Mouse (Mus musculus) layer of hippocampus, adult 11-12 months (tissue): ENCODE measurements at regions not wholly inside any gene's neighbourhood (a gene's known extent, or its start where the extent isn't known, plus 50 kb on each side); places are given as distances from the start of the nearest gene placed in this dataset.

Experiments
- DNase-seq: peaks from one replicate; pipeline ENCODE4 v3.0.0; 2022; ENCODE audit warnings: low spot score

DNA sequence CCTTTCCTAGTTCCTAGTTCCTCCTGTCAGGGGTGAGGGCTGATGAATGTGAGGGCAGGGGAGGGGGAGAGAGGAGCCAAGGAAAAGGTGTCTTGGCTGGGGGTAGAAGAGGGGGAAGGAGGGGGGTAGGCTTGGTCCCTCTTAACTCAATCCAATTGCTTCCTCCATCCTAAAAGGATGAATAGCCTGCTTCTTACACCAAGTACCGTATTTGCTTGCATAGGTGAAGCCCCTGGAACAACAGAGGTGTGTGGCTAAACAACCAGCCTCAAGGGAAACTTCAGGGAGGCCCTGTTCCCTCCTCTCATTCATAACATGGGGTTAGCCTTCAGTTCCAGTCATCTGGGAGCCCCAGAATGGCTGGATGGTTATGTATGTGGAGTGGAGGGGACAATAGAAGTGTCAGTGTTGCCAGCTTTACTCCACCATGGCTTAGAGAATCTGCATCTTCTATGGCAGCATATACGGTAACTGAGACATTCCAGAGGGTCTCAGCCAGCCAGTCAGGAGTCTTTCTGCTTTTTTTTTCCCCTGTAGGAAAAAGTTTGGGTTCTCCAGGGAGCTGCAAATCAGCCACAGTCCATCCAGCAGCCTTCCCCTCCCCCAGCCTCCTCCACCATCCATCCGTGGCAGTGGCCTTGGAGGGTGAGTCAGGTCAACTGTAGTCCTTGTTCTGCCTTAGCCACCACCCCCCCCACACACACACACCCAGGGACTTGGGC lies 100.2 kb upstream of the Ccnd2 start:
- no peak for DNase-seq

DNA sequence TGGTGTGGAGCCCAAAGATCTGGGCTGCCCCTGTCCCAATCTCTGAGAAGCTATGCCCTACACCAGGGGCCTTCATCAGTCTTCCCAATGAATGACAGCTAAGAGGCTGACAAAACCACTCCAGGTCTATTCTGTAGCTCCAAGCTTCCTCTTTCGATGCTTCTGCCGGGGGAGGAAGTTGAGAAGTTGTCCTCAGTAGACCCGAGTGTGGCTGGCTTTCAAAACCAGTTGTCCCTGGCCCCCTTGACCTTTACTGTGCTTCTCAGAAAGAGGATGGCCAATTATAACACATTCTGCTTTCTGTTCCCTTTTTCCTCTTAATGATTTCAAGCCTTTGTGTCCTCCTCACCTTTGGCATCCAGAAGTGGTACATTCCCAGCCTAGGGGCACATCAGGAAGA lies 101.9 kb upstream of the Ccnd2 start:
- peak; percentile 33 for DNase-seq

DNA sequence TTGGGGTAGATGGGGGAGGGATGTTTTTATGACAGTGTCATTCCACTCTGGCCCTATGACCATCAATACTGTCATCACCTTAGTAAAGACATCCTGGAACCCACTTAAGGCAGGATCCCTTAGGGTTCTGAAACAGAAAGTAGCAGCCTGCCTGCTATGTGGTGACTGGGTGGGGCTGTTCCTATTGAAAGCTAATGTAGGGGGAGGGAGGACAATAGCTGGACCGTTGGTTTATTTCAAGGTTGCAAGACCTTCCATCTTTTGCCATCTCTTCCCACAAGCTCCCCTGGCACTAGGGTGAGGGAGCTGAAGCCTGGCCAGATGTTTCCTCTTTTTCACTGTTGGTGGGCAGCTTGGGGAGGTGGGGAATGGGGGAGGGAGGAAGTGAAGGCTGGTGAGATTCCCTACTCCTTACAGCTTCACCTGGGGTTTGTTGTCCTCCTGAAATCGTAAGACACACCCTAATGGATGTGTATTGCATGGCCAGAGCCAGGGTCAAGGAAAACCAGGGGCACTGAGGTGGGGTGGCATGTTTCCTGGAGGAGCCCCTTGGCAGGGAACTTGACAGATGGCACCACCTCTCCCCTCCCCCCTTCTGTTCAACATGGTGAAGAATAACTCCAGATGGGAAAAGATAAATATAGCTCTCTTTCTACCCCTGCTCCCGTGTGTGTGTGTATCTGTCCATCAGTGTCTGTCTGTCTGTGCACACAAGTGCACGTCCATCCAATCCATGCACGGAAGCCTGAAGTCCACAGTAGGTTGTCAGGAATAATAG lies 112.1 kb upstream of the Ccnd2 start:
- DNase-seq: no peak

DNA sequence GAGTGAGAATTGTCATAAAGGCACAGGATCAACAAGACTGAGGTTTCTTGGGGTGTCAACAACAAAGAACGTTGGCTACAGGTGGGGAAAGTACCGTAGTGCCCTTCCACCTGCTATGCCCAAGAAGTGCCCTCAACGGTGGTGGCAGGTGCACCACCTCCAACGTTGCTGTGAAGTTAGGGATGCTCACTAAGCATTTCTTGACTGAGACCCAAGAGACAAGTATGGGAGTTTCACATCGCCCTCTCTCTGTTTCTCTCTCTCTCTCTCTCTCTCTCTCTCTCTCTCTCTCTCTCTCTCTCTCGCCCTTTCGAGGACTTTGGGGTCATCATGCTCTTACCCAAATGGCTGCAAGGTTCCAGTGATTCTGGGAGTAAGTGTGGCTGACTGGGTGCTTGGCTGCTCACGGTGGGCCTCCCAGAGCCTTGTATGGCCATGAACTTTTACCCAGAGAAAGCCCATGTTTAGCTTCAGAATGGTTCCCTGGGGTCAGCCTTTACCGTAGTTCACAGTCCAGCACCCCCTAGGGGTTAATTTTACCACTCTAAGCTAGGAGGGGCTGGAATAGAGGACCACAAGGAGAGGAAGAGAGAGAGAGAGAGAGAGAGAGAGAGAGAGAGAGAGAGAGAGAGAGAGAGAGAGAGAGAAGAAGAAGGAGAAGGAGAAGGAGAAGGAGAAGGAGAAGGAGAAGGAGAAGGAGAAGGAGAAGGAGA lies 113.2 kb upstream of the Ccnd2 start:
- DNase-seq: no peak

DNA sequence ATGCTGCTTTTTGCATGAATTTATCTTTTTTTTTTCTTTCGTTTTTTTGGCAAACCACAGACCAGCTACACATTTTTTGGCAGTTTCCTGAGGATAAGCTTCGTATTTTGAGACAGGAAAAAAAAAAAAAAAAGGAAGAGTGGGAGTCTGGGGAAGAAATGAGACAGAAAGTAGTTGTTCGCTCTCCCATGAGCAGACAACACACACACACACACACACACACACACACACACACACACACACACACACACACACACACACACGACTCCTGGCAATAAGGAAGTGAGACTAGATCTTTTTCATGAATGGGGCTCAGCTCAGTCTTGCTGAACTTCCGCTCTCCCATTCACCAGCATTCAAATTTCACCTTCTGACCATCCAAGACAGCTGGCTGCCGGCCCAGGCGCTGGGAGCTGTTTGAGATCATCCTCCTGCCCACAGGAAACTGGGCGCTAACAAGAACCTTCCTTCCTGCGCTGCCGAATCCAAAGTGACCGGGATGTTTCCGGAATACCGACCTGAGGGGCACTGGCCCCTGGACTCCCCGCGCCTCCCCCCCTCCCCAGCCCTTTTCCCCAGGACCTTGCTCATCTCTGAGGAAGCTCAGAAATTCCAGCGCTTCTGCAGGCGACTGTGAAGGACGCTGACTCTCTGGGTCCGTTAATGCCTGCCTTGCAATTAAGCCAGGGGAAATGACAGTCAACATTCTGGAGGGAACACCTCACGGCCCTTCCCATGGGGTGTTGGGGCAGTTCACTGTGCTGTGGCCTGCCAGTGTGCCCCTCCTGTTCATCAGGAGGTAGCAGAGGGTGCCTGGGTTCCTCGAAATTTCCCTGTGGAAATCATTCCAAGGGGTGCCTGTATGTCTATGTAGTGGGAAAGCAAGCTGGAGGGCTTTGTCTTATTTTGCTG lies 114.2 kb upstream of the Ccnd2 start:
- peak; percentile 71 for DNase-seq

DNA sequence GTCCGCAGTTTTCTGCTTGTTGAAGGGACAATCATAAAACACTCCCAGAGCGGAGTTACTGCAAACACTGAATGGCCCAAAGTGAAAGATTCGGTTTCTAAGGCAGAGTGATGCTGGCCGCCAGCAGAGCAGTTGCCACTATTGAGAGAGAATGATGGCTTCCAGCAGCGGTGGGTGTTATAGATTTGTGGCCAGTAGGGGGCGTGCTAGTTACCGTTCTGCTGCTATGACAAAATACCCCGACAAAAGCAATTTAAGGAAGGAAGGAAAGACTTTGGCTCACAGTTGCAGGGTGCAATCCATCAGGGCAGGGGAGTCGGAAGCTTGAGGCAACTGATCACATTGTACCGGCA lies 114.8 kb upstream of the Ccnd2 start:
- peak; percentile 11 for DNase-seq

DNA sequence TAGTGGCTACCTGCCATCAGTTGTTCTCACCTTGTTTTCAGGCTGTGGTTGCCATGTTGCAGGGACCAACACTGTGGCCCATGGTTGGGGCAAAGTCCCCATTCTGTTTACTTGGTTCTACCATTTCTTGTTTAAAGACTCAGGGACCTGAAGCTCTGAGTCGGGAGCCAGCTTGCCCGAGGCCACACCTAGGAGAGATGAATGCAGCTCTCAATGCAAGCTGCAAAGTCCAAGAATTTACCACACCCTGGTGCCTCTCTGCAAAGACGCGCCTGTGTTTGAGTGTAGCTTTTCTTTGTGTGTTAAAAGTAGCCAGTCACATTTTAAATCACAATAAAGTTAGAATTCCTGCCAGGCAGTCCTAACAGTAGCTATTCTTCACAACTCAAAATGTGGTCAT lies 117.0 kb upstream of the Ccnd2 start:
- no peak for DNase-seq

DNA sequence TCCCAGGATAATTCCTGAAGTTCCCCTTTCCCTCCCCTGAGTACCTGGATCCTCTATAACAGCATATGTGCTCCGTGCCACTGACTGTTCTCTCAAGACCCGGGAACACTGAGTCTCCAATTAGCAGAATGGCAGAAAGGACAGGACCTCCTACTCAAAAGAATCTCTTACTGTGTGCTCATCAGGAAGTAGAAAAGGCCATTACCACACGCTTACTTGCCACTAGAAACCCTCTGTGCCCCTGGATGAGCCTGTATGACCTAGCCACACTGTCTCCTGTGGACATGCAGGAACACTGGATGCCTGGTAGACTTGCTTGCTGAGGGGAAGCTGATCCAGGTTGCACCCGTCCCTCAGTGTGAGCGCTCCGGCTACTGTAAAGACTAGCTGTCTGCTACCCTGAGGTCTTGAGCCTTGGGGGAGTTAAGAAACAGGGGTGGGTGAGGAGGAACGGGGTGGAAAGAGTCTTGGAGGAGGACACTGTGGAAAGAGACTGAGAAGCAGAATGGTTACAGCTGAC lies 117.6 kb upstream of the Ccnd2 start:
- DNase-seq: no peak

DNA sequence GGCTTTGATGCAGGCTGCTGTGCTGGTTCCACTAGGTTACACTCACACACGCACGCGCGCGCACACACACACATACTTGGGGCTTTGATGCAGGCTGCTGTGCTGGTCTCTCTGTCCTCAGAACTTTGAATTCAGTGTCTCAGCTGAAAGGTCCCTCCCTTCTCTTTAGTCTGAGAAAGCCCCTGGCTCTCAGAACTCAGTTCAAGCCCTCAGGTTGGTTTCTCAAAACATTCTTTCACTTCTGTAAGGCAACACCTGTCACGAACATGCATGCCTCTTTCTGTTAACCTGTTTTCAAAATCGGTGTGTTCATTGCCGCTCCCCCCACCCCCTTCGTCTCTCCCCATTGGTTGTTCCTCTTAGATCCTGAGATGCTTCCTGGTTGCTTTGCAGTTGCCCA lies 118.8 kb upstream of the Ccnd2 start:
- no peak for DNase-seq

DNA sequence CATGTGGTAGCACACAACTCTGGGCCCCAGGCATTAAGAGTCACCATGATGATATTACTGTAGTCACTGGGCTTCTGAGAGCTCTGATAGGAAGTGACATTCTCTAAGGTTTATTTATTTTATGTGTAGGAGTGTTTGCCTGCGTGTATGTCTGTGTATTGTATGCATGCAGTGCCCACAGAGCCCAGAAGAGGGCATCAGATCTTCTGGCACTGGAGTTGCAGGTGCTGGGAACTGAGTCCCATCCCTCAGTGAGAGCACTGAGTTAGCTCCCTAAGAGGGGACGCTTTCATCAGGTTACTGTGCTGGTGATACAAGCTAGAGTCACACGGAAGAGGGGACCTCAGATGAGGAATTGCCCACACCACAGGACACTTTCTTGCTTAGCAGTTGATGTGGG lies 119.4 kb upstream of the Ccnd2 start:
- no peak for DNase-seq

DNA sequence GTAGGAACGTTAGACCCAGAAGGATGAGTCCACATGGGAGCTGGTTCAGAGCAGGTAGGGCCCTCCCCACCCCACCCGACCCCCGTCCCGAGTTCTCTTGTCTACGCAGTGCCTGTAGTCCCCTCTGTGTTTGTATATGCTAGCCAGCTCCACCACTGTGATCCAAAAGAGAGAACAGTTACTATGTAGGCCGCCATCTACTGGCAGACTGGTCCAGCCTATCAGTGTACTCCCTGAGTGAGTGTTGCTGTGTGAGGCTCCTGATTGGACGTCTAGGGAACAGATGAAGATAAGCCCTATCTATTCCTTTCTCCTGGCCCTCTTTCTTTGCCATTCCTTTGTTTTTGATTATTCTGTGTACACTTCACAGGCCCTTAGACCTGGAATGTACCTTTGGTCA lies 120.6 kb upstream of the Ccnd2 start:
- DNase-seq: no peak

DNA sequence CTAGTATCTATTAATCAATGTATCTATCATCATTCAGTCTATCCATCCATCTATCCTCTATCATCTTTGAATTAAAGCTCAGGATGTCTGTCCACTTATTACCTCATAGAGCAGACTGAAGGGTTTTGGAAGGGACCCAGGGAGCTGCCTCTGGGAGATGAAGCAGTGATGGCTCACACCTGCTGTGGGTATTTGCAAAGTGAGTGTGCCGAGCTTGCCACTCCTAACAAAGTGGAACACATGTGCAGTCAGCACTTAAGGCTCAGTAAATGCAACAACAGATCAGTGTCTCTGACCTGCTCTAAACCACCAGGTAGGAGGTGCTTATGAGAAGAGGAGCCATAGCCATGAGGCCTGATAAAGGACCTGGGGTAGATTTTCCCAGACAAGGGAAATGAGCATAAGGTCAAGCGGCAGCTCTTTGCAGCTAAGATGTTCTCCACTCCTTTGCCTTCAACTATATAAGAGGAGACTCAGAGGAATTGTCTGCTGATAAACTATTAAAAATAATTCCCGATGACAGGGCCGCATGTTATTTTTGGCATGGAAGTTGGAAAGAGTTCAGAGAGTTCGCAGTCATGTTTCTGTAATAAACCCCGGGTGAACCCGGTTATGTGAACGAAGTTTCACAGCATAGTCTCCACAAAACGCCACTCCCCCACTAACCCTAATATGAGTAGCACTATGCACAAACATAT lies 122.9 kb upstream of the Ccnd2 start:
- DNase-seq: no peak

DNA sequence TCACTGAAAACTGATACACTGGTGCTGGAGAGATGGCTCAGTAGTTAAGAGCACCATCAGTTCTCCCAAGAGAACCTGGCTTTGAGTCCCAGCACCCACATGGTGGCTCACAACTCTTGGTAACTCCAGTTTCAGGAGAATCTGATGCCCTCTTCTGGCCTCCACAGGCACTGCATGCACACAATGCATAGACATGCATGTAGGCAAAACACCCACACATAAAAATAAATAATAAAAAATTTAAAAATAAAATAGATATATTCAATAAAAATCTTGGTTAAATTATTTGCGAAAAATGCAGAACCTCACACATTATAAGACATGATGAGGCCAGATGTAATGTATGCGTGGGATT lies 123.4 kb upstream of the Ccnd2 start:
- DNase-seq: no peak

DNA sequence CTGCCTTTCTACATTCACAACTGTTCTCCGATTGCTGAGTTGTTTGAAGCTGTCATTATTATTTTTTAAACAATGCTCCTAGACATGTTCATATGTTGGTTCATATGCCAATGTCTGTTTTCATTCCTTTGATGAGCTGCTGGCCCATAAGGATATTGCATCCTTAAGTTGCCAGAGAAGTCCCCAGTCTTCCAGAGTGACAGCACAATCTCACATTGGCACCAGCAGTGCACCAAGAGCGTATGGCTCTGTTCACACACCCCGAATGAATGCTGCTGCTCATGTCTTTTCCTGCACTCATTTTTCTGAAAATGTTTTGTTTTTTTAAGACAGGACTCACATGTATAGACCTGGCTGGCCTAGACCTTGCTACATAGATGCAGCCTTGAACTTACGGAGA lies 124.4 kb upstream of the Ccnd2 start:
- DNase-seq: no peak

DNA sequence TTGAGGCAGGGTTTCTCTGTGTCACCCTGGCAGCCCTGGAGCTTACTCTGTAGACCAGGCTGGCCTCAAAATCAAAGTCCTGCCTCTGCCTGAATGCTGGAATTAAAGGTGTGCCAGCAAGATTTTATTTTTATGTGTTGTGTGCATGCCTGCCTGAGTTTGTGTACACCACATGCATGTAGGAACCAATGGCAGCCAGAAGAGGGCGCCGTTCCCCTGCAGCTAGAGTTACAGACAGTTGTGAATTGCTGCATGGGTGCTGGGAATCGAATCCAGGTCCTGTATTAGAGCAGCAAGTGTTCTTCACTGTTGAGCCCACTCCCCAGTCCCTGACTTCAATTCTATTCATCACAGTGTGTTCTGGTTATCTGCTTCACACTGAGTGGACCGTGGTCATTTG lies 126.4 kb upstream of the Ccnd2 start:
- DNase-seq: no peak

DNA sequence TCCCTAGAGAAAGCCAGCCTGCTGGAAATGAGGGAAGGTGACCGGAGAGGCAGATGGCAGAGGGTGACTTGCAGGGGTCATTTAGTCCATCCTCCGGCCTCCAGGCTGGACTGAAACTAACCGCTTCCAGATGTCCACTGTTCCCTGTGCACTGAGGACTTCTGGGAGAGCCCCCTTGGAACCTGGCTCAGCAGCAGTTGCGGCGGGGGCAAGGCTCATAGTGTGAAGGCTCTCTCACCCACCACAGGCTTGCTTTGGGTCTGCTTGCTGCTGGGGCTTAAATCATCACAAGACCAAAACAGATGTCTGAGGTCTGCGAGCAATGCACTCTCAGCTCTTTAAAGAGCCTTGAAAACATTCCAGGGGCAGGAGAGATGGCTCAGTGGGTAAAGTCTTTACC lies 132.2 kb upstream of the Ccnd2 start:
- no peak for DNase-seq

DNA sequence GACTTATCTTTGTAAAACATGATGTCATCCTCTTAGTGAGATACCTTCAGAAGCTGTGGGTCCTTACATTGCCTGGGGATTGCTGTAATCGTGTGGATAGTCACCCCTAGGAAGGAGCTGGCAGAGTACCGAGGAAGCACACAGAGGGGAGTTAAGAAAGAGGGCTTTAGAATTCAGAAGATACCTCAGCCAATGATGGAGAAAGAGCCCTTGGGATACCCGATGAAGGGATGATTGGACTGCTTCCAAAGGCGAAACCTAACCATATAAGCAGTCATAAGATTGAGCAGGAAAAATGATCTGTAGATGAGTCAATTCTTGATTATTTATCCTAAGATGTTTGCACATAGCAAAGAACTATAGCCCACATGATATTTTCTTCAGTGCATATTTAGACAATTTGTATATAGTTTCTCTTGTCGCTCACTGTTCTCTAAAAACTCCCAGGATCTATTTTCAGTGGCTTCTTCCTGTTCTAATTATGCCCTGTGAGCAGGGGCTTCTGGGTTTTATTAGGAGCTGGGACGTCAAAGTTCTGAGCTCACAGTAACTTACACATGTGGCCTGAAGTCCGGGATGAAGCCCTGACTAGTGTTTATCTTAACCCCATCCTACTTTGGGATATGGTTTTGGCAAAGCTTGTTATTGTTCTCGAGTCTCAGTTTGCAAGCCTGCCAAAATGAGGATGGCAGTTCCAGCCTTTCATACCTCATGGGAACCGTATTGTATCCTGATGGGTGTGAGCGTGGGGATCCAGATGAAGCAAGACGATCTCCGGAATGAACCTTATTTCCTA lies 134.9 kb upstream of the Ccnd2 start:
- no peak for DNase-seq

DNA sequence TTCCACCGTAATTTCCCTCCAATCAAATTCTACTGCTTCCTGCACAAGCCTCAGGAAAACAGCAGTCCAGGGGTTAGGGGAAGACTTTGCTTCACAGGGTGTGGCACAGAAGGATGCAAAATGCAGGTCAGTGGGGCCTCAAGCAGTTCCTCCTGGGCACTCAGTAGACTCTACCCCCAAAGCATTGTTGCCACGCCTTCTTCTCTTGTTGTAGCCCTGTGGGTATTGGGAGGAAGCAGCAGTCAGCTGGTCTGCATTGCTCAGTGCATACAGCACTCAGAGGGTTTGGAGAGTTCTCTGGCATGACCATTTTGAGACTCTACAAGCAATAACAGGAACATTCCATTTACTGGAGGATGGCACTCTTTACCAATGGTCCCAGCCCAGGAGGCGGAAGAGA lies 137.0 kb upstream of the Ccnd2 start:
- no peak for DNase-seq

DNA sequence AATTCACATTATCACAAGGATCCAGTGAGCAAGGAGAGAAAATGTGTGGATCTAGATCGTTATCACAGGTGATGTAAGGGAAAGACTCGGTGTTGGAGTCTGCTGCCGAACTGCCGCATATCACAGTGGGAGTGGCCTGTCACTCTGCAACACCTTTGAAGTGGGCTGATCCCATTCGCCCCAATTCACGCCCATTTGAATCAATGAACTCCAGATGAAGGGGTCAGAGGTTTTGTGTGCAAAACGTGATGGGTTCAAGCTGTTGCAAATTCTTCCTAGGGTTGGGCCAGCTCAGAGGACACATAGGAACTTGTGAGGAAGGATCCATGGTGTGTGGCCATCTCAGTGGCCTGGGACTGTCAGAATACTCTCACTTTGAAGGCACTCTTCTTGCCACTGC lies 139.9 kb upstream of the Ccnd2 start:
- DNase-seq: no peak

DNA sequence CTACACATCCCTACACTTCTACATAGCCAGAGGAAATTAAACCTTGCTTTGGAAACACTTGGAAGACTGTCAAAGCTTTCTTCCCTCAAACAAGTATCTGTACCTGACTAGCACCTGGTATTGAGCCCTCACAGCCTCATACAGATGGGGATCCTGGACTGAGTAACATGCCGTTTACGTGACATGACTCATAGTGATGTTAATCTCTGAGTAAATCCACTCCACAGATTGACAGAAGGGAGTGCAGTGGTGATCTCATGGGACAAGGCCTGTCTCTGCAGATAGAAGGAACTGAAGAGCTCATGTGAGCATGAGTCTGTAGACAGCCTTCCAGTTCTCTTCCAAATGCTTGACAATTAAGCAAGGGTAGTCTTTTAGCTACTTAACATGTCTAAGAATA lies 141.8 kb upstream of the Ccnd2 start:
- no peak for DNase-seq

DNA sequence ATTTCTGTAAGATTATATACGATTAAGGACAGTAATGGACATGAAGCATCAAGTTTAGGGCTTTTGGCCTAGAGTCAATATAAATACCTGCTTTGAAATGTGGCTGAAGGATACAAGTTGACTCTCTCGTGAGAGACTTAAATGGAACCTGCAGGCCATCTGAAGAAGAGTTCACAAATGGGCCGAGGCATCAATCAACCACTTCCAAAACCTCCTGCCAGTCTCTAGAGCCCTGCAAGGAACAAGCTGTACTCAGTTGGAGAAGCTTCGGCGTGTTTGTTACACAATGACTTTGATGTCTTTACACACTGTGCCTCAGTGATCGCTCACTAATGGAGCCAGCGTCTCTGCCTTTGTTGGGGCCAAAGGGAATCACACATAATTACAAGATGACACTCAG lies 146.1 kb upstream of the Ccnd2 start:
- DNase-seq: no peak
